Mouse (Mus musculus) right cerebral cortex, postnatal 36 days (tissue): Measurements from ENCODE around the gene Eif2ak4.

Experiments
- DNase-seq, 2 experiments: peaks; one replicate each; pipeline ENCODE4 v3.0.0; 2022; ENCODE audit warnings: low spot score in 2 of 2, mixed read lengths in 1 of 2

Gene Eif2ak4

GRCm38 (mm10) chr2:118405568-118405967 lies 17.1 kb downstream of the Eif2ak4 start:
- DNase-seq: no peak

DNA sequence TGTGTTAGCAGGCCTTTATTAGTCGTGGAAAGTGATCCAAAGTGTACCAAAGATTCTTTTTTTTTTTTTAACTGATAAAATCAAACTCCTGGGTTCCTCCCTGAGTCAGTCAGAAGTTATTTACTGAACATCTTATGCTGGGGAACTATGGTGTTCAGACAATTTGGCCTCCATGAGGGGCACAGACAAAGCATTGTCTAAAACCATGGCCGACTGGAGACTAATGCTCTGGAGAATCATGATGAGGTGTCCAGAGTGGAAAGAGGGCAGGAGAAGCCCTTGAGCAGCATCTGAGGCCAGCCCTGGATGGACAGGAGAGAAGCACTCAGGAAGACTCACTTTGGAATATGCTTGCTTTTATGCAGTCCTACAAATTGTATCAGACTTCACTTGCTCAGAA lies 18.4 kb downstream of the Eif2ak4 start:
- no peak for DNase-seq

DNA sequence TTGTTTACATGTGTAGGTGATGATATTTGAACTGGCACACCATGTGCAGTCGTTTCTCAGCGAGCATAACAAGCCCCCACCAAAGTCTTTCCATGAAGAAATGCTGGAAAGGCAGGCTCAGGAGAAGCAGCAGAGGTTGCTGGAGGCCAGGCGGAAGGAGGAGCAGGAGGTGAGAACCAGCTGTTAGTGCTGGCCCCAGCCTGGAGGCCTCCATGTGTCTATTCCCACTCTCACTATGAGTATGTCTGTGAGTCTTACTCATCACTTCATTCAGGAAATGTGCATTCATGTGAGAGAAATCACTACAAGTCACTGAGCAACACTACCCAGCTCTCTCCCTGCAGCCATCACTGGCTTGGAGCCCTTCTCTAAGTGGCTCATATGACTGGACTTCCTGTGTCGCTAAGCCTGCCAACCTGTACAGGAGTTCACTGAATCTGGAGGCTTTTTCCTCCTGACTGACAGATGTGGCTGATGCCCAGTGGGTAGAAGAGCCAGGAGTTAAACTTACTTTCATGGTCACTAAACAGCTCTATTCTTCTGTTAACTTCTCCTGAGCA lies 20.0 kb downstream of the Eif2ak4 start:
- no peak for DNase-seq

- no peak for DNase-seq
Observed at GRCm38 (mm10) chr2:118412821-118413220, 24.4 kb downstream of the Eif2ak4 start.

GRCm38 (mm10) chr2:118415601-118416355 lies 27.4 kb downstream of the Eif2ak4 start:
- DNase-seq: no peak

GRCm38 (mm10) chr2:118418076-118418475 lies 29.7 kb downstream of the Eif2ak4 start:
- DNase-seq: no peak

- DNase-seq: no peak
Observed at GRCm38 (mm10) chr2:118421951-118422350, 33.5 kb downstream of the Eif2ak4 start.

- DNase-seq: no peak
Observed at GRCm38 (mm10) chr2:118422385-118422784, 34.0 kb downstream of the Eif2ak4 start.

GRCm38 (mm10) chr2:118428296-118428695 lies 39.9 kb downstream of the Eif2ak4 start:
- DNase-seq: no peak

DNA sequence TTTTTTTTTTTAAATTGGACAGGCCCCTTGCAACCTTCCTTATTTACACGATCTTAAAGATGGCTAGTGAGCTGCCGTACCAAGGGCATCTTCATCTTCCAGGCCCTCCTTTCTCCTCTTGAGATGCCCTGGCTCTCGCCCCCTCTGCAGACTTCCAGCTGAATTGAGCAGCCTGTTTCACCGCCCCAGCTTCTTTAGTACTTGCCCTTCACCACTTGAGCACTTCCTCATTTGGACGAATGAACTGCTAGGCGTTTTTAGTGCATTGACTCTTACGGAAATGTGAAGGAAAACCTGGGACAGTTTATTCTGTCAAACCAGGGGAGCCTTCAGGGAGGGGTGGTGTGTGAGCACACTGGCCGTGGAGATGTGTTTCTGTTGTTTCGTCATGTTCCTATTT lies 40.9 kb downstream of the Eif2ak4 start:
- no peak for DNase-seq

GRCm38 (mm10) chr2:118430630-118431029 lies 42.2 kb downstream of the Eif2ak4 start:
- DNase-seq: no peak

DNA sequence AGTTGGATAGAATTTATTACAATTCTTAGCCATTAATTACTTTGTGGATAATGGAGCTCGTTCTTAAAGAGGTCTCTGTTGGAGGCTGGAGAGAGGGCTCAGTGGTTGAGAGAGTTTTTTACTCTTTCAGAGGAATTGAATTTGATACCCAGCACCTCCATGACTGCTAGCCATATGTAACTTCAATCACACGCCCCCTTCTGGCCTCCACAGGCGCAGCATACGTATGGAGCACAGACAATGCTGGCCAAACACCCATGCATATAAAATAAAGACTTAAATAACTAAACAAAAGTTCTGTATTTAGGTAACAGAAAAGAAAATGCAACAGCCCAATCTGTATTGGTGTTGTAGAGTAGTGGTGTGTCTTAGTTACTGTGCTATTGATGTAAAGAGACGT lies 43.2 kb downstream of the Eif2ak4 start:
- no peak for DNase-seq

GRCm38 (mm10) chr2:118442172-118442571 lies 53.8 kb downstream of the Eif2ak4 start:
- DNase-seq: no peak

GRCm38 (mm10) chr2:118442723-118443122 lies 54.3 kb downstream of the Eif2ak4 start:
- no peak for DNase-seq

- DNase-seq: no peak
Observed at GRCm38 (mm10) chr2:118445696-118446674, 57.6 kb downstream of the Eif2ak4 start.

GRCm38 (mm10) chr2:118448181-118448580 lies 59.8 kb downstream of the Eif2ak4 start:
- peak; percentile 74 to 82 for DNase-seq

- DNase-seq: no peak
Observed at GRCm38 (mm10) chr2:118451056-118451455, 62.6 kb downstream of the Eif2ak4 start.

DNA sequence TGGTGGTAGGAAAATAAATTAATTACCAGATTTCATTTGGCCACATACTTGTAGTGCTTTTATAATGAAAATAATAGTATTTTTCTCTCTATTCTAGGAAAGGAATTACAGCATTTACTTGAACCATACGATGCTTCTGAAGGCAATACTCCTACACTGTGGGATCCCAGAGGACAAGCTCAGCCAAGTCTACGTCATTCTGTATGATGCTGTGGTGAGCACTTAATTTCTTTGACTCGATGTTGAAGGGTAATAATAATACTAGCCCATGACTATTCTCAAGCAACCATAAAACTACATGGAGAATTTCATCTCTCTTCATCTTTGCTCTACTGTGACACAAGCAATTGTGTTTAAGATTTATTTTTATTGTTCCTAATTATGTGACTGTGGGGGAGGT lies 68.6 kb downstream of the Eif2ak4 start:
- no peak for DNase-seq

- peak; percentile 38 to 48 for DNase-seq
Observed at GRCm38 (mm10) chr2:118457463-118458261, 69.2 kb downstream of the Eif2ak4 start.

GRCm38 (mm10) chr2:118461480-118462165 lies 73.2 kb downstream of the Eif2ak4 start:
- no peak for DNase-seq

DNA sequence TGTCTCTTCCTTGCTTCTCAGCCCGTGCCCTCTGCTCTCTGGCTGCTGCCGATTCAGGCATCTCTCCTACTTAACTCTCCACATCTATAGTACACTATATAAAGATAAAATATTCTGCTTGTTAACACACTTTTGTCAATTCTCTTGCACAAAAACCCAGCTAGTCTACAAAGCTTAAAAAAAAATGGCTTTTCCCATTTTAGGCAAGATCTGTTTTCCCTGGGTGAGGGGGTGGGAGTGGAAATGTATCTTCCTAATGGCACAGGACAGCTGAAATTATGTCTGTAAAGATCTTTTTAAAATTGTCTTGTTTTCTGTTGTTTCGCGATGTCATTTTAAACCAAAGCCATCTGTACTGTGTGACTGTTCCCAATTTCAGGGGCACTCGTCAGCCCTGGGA lies 75.1 kb downstream of the Eif2ak4 start:
- no peak for DNase-seq
